In the genomic region with DNA sequence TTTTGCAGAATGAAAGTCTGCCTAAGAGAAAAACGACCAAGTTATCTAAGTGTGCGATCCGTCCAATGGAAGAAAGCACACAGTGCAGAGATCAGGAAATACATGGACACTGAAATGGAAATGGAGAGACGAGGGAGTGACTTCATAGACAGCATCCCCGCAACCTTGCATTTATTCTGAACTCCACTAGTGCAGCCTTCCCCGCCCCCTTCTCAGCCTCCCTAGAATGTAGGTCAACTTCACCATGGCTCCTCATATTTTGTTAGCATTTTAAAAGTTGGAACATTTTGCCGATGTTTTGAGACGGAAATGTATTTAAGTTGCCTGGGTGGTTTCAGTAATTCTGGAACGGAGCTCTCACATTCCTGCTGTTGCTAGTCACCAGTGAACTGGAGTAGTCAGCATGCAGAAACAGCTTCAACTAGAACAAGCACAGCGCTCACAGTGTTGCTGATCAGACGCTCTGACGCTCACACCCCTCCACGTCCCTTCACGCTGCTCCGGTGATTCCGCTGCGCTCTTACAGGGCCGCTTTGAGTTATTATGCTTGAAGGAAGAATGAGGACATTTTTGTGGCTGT, we compare ENCODE assay signal across 8 mouse cellular contexts.
A peak's percentile ranks its signal among the peaks of the same experiment; 100 is the strongest.
DNase-seq lines count a peak whose midpoint lies in the region; ATAC-seq and TF ChIP-seq lines count a peak whose summit lies in the region.

No protein-coding gene starts in this region.

- peak overlapping the region; percentile 13; the same call in 1 of the 2 replicates for H3K4me2 ChIP-seq in kidney, embryonic 14.5 days (replicated peaks; ENCODE audit: low read depth, low read length)
- peak overlapping the region; percentile 54 for H3K4me2 ChIP-seq in embryonic facial prominence, embryonic 12.5 days (replicated peaks)
- H3K4me2 ChIP-seq in intestine, embryonic 15.5 days (replicated peaks) = peak overlapping the region; percentile 15
- peak overlapping the region; percentile 82 for H3K4me2 ChIP-seq in myocyte (ENCODE audit: low read depth)

- no peaks in the 10 kb centered on the region for H3K36me3 ChIP-seq in kidney, embryonic 14.5 days (ENCODE audit: control insufficient read depth, insufficient read depth, low read length)
- no peaks in the 10 kb centered on the region for H3K36me3 ChIP-seq in embryonic facial prominence, embryonic 12.5 days
- no peaks in the 10 kb centered on the region for H3K36me3 ChIP-seq in intestine, embryonic 15.5 days
- H3K36me3 ChIP-seq in myocyte (ENCODE audit: control insufficient read depth, insufficient read depth) = no peaks in the 10 kb centered on the region

- H3K27me3 ChIP-seq in kidney, embryonic 14.5 days (ENCODE audit: control insufficient read depth, insufficient read depth, low read length) = no peaks in the 10 kb centered on the region
- H3K27me3 ChIP-seq in embryonic facial prominence, embryonic 12.5 days = no peaks in the 10 kb centered on the region
- H3K27me3 ChIP-seq in intestine, embryonic 15.5 days (replicated peaks) = no peaks in the 10 kb centered on the region
- no peaks in the 10 kb centered on the region for H3K27me3 ChIP-seq in myocyte (ENCODE audit: control insufficient read depth, insufficient read depth, insufficient read length)

- no peaks in the 10 kb centered on the region for H3K9me3 ChIP-seq in kidney, embryonic 14.5 days (ENCODE audit: control insufficient read depth, low read length)
- no peaks in the 10 kb centered on the region for H3K9me3 ChIP-seq in embryonic facial prominence, embryonic 12.5 days
- H3K9me3 ChIP-seq in intestine, embryonic 15.5 days = no peaks in the 10 kb centered on the region

- H3ac ChIP-seq in myocyte (ENCODE audit: control insufficient read depth, insufficient read length) = no peak overlapping the region

- H3K27ac ChIP-seq in kidney, embryonic 14.5 days (ENCODE audit: low read depth, low read length) = peak overlapping the region; percentile 82
- H3K27ac ChIP-seq in embryonic facial prominence, embryonic 12.5 days = peak overlapping the region; percentile 97
- peak overlapping the region; percentile 80; the same call in 1 of the 2 replicates for H3K27ac ChIP-seq in intestine, embryonic 15.5 days

- WGBS in kidney, embryonic 14.5 days = 43% methylated on average over 18 of the region's 18 CpGs
- 34% methylated on average over 18 of the region's 18 CpGs for WGBS in embryonic facial prominence, embryonic 12.5 days
- WGBS in intestine, embryonic 15.5 days = 45% methylated on average over 18 of the region's 18 CpGs

- no peak overlapping the region for H3K9ac ChIP-seq in kidney, embryonic 14.5 days (ENCODE audit: low read depth, low read length)
- no peak overlapping the region for H3K9ac ChIP-seq in embryonic facial prominence, embryonic 12.5 days
- no peak overlapping the region for H3K9ac ChIP-seq in intestine, embryonic 15.5 days

- H3K4me1 ChIP-seq in kidney, embryonic 14.5 days (ENCODE audit: control insufficient read depth, insufficient read depth, low read length) = peaks cover 44% of the 10 kb centered on the region
- peaks cover 63% of the 10 kb centered on the region for H3K4me1 ChIP-seq in embryonic facial prominence, embryonic 12.5 days
- peaks cover 44% of the 10 kb centered on the region for H3K4me1 ChIP-seq in intestine, embryonic 15.5 days (replicated peaks)

- DNase-seq in kidney, adult 18-20 months = no peak
- no peak for DNase-seq in spleen, postnatal 4 days (ENCODE audit: low spot score in 2 of 2)
- no peak for DNase-seq in T-cell, adult 2 months (ENCODE audit: low spot score)
- DNase-seq in testis, postnatal 14 days (ENCODE audit: low spot score) = no peak

- ATAC-seq in kidney, embryonic 14.5 days (ENCODE audit: low FRiP score, low TSS enrichment) = no peak
- ATAC-seq in embryonic facial prominence, embryonic 12.5 days (ENCODE audit: insufficient number of reproducible peaks, insufficient read depth, low FRiP score, low TSS enrichment) = no peak
- no peak for ATAC-seq in intestine, embryonic 15.5 days

- TF ChIP-seq POLR2A in myocyte (IDR thresholded peaks at IDR 0.05; ENCODE audit: insufficient read length, low read depth) = no peak

- H3K79me2 ChIP-seq in myocyte (ENCODE audit: control insufficient read depth, insufficient read depth) = no peaks in the 10 kb centered on the region

- no peak overlapping the region for H3K4me3 ChIP-seq in kidney, embryonic 14.5 days (ENCODE audit: low read length)
- H3K4me3 ChIP-seq in embryonic facial prominence, embryonic 12.5 days = no peak overlapping the region
- no peak overlapping the region for H3K4me3 ChIP-seq in intestine, embryonic 15.5 days (replicated peaks)
- no peak overlapping the region for H3K4me3 ChIP-seq in myocyte

TF ChIP-seq in myocyte, 11 proteins besides CTCF, POLR2A, EP300 and RAD21:
- TF ChIP-seq USF1 (IDR thresholded peaks at IDR 0.05; ENCODE audit: low read depth) (no peak), E2F4 (IDR thresholded peaks at IDR 0.05; ENCODE audit: insufficient read depth) (no peak), TCF12 (IDR thresholded peaks at IDR 0.05; ENCODE audit: insufficient read depth, poor library complexity, severe bottlenecking) (no peak), MYOG (IDR thresholded peaks at IDR 0.05; ENCODE audit: control insufficient read depth in 1 of 3, insufficient read depth in 1 of 3, insufficient read length in 2 of 3, low read depth in 2 of 3) (no peak), POLR2AphosphoS2 (IDR thresholded peaks at IDR 0.05; ENCODE audit: insufficient read length, low read depth) (no peak), REST (IDR thresholded peaks at IDR 0.05; ENCODE audit: insufficient read depth, insufficient read length) (no peak), CEBPB (IDR thresholded peaks at IDR 0.05; ENCODE audit: insufficient read depth, poor library complexity, severe bottlenecking) (no peak), TCF3 (IDR thresholded peaks at IDR 0.05; ENCODE audit: insufficient read length, low read depth) (no peak), SRF (IDR thresholded peaks at IDR 0.05; ENCODE audit: control insufficient read depth, insufficient read length, low read depth) (no peak), MYOD1 (IDR thresholded peaks at IDR 0.05; ENCODE audit: control insufficient read depth in 1 of 3, insufficient read length in 2 of 3, low read depth in 2 of 3) (no peak), MAX (IDR thresholded peaks at IDR 0.05; ENCODE audit: low read depth) (no peak)

Comparison
In these comparisons a context has a peak if more than half of its experiments do, and no peak if none do; other contexts are left out.
1. H3K4me2 ChIP-seq: peak in every context shown above with its lines; median percentile 82 in myocyte; 54 in embryonic facial prominence, embryonic 12.5 days; 15 in intestine, embryonic 15.5 days; 13 in kidney, embryonic 14.5 days.